Mouse (Mus musculus) kidney, adult 2 months (tissue): ENCODE measurements around the gene Zfp936. TPM values are rescaled to one million over a fixed set of nuclear protein-coding genes. Genes with fewer than 3 reads are reported as not detected.
"Not testable (repeated sequence)": the region's sequence is repeated elsewhere in the genome, so short reads cannot be mapped to it uniquely, and the experiment has no call there.

Experiments
- DNase-seq: peaks from one replicate; pipeline ENCODE4 v3.0.0; 2021
- H3K27ac ChIP-seq: fragments of 200-500 bp; 2 replicates; pipeline ENCODE4 v1.5.1; 2012; ENCODE audit warnings: low read depth, low read length, control low read depth, inconsistent platforms; ENCODE audit not compliant: insufficient read depth
- H3K27me3 ChIP-seq: fragments of 200-500 bp; replicated peaks from 2 replicates; pipeline ENCODE4 v1.6.1; 2012; ENCODE audit warnings: mild to moderate bottlenecking, moderate library complexity, low read length, inconsistent platforms; ENCODE audit not compliant: control insufficient read depth, insufficient read depth
- H3K36me3 ChIP-seq: fragments of 200-500 bp; 2 replicates; pipeline ENCODE4 v1.6.1; 2012; ENCODE audit warnings: mild to moderate bottlenecking, moderate library complexity, low read length, inconsistent platforms; ENCODE audit not compliant: control insufficient read depth, insufficient read depth
- H3K4me1 ChIP-seq: fragments of 200-500 bp; 2 replicates; pipeline ENCODE4 v1.6.1; 2011; ENCODE audit warnings: low read length; ENCODE audit not compliant: control insufficient read depth, insufficient read depth
- H3K4me3 ChIP-seq: fragments of 200-500 bp; 2 replicates; pipeline ENCODE4 v1.5.1; 2011; ENCODE audit warnings: mild to moderate bottlenecking, low read depth, low read length, control low read depth; ENCODE audit not compliant: insufficient read depth
- CTCF ChIP-seq: fragments of 200-500 bp; conservative IDR thresholded peaks from 2 replicates; pipeline ENCODE4 v1.5.1; 2011; ENCODE audit warnings: low read depth, mild to moderate bottlenecking, control low read depth, low read length, moderate library complexity, mixed read lengths; ENCODE audit not compliant: insufficient read depth, insufficient read length
- POLR2A ChIP-seq: fragments of 200-500 bp; IDR thresholded peaks from one replicate; pipeline ENCODE4 v1.6.1; 2011; ENCODE audit warnings: low read depth, low read length, control low read depth
- WGBS: fragments of 180-500 bp; shearing (Covaris S2); methylation state at CpG from one replicate; pipeline ENCODE4 v1.1.7; 2018; 5-methylcytosine and 5-hydroxymethylcytosine counted together
- polyA plus RNA-seq: library from polyadenylated mRNA; depleted of rRNA; stranded (reverse); fragments of >200 nt; gene quantifications from 2 replicates; pipeline ENCODE4 v1.2.3, GENCODE M21; 2012; rRNA removed

The Zfp936 gene
- not detected in 2 replicates for polyA plus RNA-seq

DNA sequence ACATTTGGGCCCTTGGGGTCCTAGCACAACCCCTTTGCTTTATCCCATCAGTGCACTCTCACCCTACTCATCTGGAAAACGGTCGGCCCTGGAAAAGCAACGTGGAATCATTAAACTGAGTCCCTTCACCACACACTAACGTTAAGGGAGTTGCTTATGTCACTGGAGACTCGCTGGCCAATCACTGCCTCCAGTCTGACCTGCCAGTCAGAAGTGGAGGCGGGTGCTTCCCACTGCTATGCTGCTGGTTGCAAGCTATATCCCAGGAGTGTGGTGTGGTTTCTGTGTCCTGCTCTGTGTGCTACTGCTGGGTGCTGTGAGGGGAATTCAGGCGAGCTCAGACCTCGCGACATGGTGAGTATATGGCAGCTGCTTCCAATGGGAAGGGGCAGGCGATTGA lies at the start of gene Zfp936:
Zfp936 (plus strand) TSS at position 301 of the 400 bp plus-strand sequence.
- not testable (repeated sequence) for H3K27me3 ChIP-seq, H3K4me1 ChIP-seq, H3K36me3 ChIP-seq, H3K27ac ChIP-seq, H3K4me3 ChIP-seq, DNase-seq
- 81% methylated on average over 10 of the region's 10 CpGs for WGBS

DNA sequence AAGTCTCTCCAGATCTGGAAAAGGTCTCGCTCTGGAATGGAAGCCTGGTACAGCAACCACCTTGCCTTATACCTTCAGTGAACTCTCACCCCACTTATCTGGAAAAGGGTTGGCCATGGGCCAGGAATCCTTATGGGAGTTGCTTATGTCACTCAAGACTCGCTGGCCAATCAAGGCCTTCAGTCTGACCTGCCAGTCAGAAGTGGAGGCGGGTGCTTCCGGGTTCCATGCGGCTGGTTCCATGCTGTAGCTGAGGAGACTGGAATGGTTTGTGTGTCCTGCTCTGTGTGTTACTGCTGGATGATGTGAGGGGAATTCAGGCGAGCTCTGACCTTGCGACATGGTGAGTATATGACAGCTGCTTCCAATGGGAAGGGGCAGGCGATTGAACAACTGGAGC lies 36.2 kb upstream of the Zfp936 start:
- no peak for DNase-seq
- TF ChIP-seq CTCF (no peak), POLR2A (no peak)
- no peak overlapping the region for H3K4me3 ChIP-seq
- no peaks in the 10 kb centered on the region for H3K27me3 ChIP-seq
- H3K4me1 ChIP-seq, result no peaks in the 10 kb centered on the region
- WGBS, result 86% methylated on average over 8 of the region's 8 CpGs
- no peak overlapping the region for H3K27ac ChIP-seq
- H3K36me3 ChIP-seq, result no peaks in the 10 kb centered on the region

DNA sequence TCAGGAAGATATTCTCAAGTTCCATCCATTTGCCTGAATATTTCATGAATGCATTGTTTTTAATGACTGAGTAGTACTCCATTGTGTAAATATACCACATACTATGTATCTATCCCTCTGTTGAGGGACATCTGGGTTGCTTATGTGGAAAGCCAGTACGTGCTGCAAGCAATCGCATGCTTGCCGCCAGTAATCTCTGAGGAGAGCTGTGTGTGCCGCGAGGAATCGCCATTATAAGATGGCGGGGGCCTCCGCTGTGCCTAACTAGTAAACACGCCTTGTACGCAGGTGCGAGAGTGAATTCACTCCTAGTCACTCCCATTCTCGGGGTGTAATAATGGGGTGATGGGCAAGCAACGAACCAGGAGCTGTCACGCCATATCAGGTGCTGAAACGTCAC lies 14.7 kb downstream of the Zfp936 start:
- H3K27me3 ChIP-seq, DNase-seq, H3K27ac ChIP-seq, H3K36me3 ChIP-seq, H3K4me1 ChIP-seq, H3K4me3 ChIP-seq: not testable (repeated sequence)
- 89% methylated on average over 15 of the region's 15 CpGs for WGBS

DNA sequence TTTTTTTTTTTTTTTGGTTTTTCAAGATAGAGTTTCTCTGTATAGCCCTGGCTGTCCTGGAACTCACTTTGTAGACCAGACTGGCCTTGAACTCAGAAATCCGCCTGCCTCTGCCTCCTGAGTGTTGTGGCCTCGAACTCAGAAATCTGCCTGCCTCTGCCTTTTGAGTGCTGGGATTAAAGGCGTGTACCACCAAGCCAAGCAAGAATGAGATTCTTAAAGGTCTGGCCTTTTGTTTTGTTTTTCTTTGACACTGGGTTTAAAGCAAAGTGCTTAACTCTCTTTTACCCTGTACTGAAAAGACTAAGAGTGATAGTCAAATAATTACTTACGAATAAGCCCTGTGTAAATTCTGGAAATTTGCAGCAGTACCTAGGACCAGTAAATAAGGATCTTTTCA lies 50.1 kb downstream of the Zfp936 start:
- not testable (repeated sequence) for H3K27me3 ChIP-seq, H3K4me3 ChIP-seq, H3K4me1 ChIP-seq, DNase-seq, H3K36me3 ChIP-seq, H3K27ac ChIP-seq
- WGBS, result 72% methylated on average over 4 of the region's 4 CpGs

DNA sequence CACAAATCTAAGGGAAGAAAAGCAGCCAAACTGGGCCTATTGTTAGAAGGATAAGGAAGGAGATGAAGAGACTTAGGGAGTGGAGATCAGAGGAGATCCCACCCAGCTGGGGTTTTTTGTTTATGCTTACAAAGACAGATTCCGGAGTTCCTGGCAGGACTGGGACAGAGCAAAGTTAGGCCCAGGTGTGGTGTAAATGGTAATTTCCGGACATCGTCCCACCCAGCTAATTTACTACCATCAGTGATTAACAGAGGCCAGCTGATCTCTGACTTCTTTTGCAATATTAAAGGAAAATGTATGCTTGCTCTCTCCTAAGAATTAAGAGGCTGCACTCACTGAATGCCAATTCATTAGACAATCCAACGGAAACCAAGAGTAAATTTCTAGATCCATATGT lies 53.1 kb downstream of the Zfp936 start:
- WGBS, result 80% methylated on average over 4 of the region's 4 CpGs
- not testable (repeated sequence) for H3K27me3 ChIP-seq, H3K36me3 ChIP-seq, DNase-seq, H3K27ac ChIP-seq, H3K4me1 ChIP-seq, H3K4me3 ChIP-seq

DNA sequence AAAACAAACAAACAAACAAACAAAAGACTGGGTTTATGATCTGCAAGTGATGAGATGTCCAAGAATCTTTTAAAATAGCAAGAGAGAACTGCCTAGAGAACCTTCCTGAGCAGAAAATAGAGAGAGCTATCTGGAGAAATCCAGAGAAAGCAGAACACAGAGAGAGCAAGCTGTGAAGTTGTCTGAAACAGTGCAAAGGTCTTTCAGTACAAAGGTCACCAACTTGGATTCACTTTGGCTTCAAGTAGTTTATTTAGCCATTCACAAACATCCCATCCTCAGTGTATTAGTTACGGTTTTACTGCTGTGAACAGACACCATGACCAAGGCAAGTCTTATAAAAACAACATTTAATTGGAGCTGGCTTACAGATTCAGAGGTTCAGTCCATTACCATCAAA lies 53.8 kb downstream of the Zfp936 start:
- not testable (repeated sequence) for H3K27ac ChIP-seq, H3K36me3 ChIP-seq, H3K4me1 ChIP-seq, H3K4me3 ChIP-seq, H3K27me3 ChIP-seq
- DNase-seq, result peak; percentile 61
- WGBS, result 65% methylated on average over 1 of the region's 1 CpGs

DNA sequence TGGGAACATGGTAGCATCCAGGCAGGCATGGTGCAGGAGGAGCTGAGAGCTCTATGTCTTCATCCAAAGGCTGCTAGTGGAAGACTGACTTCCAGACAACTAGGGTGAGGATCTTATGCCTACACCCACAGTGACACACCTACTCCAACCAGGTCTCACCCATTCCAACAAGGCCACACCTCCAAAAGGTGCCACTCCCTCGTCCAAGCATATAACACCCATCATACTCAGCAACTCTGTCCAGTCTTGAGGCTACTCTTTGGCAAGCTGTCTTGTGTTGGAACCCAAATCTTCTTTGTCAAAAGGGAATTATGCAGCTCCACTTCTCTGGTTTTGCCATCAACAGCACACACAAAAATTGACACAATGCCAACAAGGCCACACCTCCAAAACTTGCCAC lies 54.2 kb downstream of the Zfp936 start:
- H3K4me1 ChIP-seq, H3K36me3 ChIP-seq, H3K27ac ChIP-seq, H3K27me3 ChIP-seq, DNase-seq, H3K4me3 ChIP-seq: not testable (repeated sequence)
- WGBS, result 31% methylated on average over 1 of the region's 1 CpGs

DNA sequence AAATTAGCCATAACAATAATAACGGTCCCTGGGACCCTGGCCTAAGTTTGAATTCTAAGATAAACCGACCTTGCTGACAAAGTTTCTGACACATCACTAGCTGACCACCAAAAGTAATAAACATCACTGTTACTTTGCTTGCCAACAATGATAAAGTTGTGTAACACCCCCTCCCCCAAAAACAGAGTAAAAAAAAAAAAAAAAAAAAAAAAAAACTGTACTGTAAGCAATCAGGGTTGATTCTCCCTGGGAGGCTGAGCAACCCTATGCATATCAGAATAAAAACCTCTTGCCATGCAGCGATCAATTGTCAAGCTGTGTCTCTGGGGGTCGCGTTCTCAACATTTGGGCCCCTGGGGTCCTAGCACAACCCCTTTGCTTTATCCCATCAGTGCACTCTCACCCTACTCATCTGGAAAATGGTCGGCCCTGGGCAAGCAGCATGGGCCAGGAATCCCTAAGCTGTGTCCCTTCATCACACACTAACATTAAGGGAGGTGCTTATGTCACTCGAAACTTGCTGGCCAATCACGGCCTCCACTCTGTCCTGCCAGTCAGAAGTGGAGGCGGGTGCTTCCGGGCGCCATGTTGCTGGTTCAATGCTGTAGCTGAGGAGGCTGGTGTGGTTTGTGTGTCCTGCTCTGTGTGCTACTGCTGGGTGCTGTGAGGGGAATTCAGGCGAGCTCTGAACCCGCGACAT lies 63.1 kb downstream of the Zfp936 start:
- WGBS, result 87% methylated on average over 14 of the region's 14 CpGs
- DNase-seq, result no peak
- no peaks in the 10 kb centered on the region for H3K36me3 ChIP-seq
- no peak for TF ChIP-seq POLR2A
- no peak for TF ChIP-seq CTCF
- H3K27me3 ChIP-seq, result no peaks in the 10 kb centered on the region
- H3K4me1 ChIP-seq, result no peaks in the 10 kb centered on the region
- H3K27ac ChIP-seq, result no peak overlapping the region
- no peak overlapping the region for H3K4me3 ChIP-seq

DNA sequence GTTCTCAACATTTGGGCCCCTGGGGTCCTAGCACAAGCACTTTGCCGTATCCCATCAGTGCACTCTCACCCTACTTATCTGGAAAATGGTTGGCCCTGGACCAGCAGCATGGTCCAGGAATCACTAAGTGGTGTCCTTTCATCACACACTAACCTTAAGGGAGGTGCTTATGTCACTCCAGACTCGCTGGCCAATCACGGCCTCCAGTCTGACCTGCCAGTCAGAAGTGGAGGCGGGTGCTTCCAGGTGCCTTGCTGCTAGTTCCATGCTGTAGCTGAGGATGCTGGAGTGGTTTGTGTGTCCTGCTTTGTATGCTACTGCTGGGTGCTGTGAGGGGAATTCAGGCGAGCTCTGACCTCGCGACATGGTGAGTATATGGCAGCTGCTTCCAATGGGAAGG lies 99.8 kb downstream of the Zfp936 start:
- not testable (repeated sequence) for H3K36me3 ChIP-seq, H3K4me1 ChIP-seq, H3K27ac ChIP-seq, H3K27me3 ChIP-seq, H3K4me3 ChIP-seq
- peak; percentile 15 for DNase-seq
- 87% methylated on average over 7 of the region's 7 CpGs for WGBS

Other genes starting within 250 kb of the Zfp936 start
- not detected in 2 replicates for gene Gm2381, start 247.0 kb upstream of the Zfp936 start, polyA plus RNA-seq
- not detected in 2 replicates for gene Vmn2r63, start 180.4 kb upstream of the Zfp936 start, polyA plus RNA-seq
- gene Gm9268, start 95.5 kb upstream of the Zfp936 start, polyA plus RNA-seq, result not detected in 2 replicates
- 3.7 and 4.6 TPM in 2 replicates for gene Zfp715, start 199.1 kb downstream of the Zfp936 start, polyA plus RNA-seq
- gene Siglecf, start 237.1 kb downstream of the Zfp936 start, polyA plus RNA-seq, result 0.04 and 0.13 TPM in 2 replicates